Mouse (Mus musculus): ENCODE data around the gene Scamp4.

GRCm38 (mm10) chr10:80650392-80650791 lies 47.7 kb downstream of the Scamp4 start:
- TF ChIP-seq CTCF (conservative IDR thresholded peaks at IDR 0.05; ENCODE audit: insufficient read depth, insufficient read length, low read depth, low read length) (no peak), POLR2A (IDR thresholded peaks at IDR 0.05; ENCODE audit: low read depth, low read length) (no peak)
